Mouse (Mus musculus) kidney, postnatal 0 days (tissue): ENCODE measurements at regions not wholly inside any gene's neighbourhood (a gene's known extent, or its start where the extent isn't known, plus 50 kb on each side); places are given as distances from the start of the nearest gene placed in this dataset.
"Not testable (repeated sequence)": the region's sequence is repeated elsewhere in the genome, so short reads cannot be mapped to it uniquely, and the experiment has no call there.

Source experiments
- ATAC-seq: fragments of 200-750 bp; cut with Nextera tagmentation; replicated peaks from 2 replicates; pipeline ENCODE4 v1.8.0; 2017; ENCODE audit warnings: low read depth, moderate number of reproducible peaks, moderate TSS enrichment, moderate library complexity; ENCODE audit not compliant: low FRiP score
- DNase-seq: peaks from one replicate; pipeline ENCODE4 v3.0.0-alpha.2; 2016; ENCODE audit warnings: low spot score
- H3K27ac ChIP-seq: fragments of 300-500 bp; sonication (generic); 2 replicates; pipeline ENCODE4 v1.5.1; 2014; ENCODE audit warnings: mild to moderate bottlenecking
- H3K27me3 ChIP-seq: fragments of 300-500 bp; sonication (generic); 2 replicates; pipeline ENCODE4 v1.6.1; 2014; ENCODE audit warnings: low read length, mixed read lengths; ENCODE audit not compliant: insufficient read depth
- H3K36me3 ChIP-seq: fragments of 300-500 bp; sonication (generic); 2 replicates; pipeline ENCODE4 v1.6.1; 2014; ENCODE audit warnings: low read length, mixed read lengths; ENCODE audit not compliant: insufficient read depth
- H3K4me1 ChIP-seq: fragments of 300-500 bp; sonication (generic); replicated peaks from 2 replicates; pipeline ENCODE4 v1.6.1; 2014; ENCODE audit warnings: antibody characterized with exemption, low read length, mixed read lengths; ENCODE audit not compliant: insufficient read depth
- H3K4me2 ChIP-seq: fragments of 300-500 bp; sonication (generic); 2 replicates; pipeline ENCODE4 v1.6.1; 2014; ENCODE audit warnings: mild to moderate bottlenecking, low read length, moderate library complexity, mixed read lengths
- H3K4me3 ChIP-seq: fragments of 300-500 bp; sonication (generic); replicated peaks from 2 replicates; pipeline ENCODE4 v1.5.1; 2014; ENCODE audit warnings: low read depth, low read length
- H3K9ac ChIP-seq: fragments of 300-500 bp; sonication (generic); 2 replicates; pipeline ENCODE4 v1.6.1; 2014; ENCODE audit warnings: low read depth, low read length
- H3K9me3 ChIP-seq: fragments of 300-500 bp; sonication (generic); replicated peaks from 2 replicates; pipeline ENCODE4 v1.6.1; 2016; ENCODE audit warnings: low read length, inconsistent platforms, mixed read lengths
- CTCF ChIP-seq: IDR thresholded peaks from 2 replicates; pipeline ENCODE4 v1.5.1; 2016; ENCODE audit warnings: antibody characterized with exemption, low read depth, mild to moderate bottlenecking, moderate library complexity
- WGBS: fragments of 180-500 bp; shearing (Covaris S2); extraction: QIAGEN DNeasy Blood & Tissue Kit; methylation state at CpG from one replicate; pipeline ENCODE4 v1.1.7; 2014; 5-methylcytosine and 5-hydroxymethylcytosine counted together

GRCm38 (mm10) chr1:124429583-124429982 lies 384.2 kb upstream of the Dpp10 start:
- no peaks in the 10 kb centered on the region for H3K9me3 ChIP-seq
- no peaks in the 10 kb centered on the region for H3K27me3 ChIP-seq
- H3K27ac ChIP-seq, result no peak overlapping the region
- no peak overlapping the region for H3K4me3 ChIP-seq
- ATAC-seq (no peak), DNase-seq (no peak)
- H3K36me3 ChIP-seq, result no peaks in the 10 kb centered on the region
- H3K4me2 ChIP-seq, result no peak overlapping the region
- WGBS, result 87% methylated on average over 4 of the region's 4 CpGs
- TF ChIP-seq CTCF, result no peak
- H3K9ac ChIP-seq, result no peak overlapping the region
- no peaks in the 10 kb centered on the region for H3K4me1 ChIP-seq

GRCm38 (mm10) chr1:124416762-124417161 lies 371.4 kb upstream of the Dpp10 start:
- DNase-seq (no peak), ATAC-seq (no peak)
- H3K4me2 ChIP-seq, result no peak overlapping the region
- H3K9me3 ChIP-seq, result no peaks in the 10 kb centered on the region
- no peak for TF ChIP-seq CTCF
- H3K27me3 ChIP-seq, result no peaks in the 10 kb centered on the region
- H3K27ac ChIP-seq, result no peak overlapping the region
- no peaks in the 10 kb centered on the region for H3K36me3 ChIP-seq
- no peak overlapping the region for H3K9ac ChIP-seq
- no peaks in the 10 kb centered on the region for H3K4me1 ChIP-seq
- WGBS, result 71% methylated on average over 4 of the region's 4 CpGs
- no peak overlapping the region for H3K4me3 ChIP-seq

- Histone ChIP-seq H3K9ac (no peak overlapping the region), H3K27ac (no peak overlapping the region), H3K9me3 (no peaks in the 10 kb centered on the region), H3K4me1 (no peaks in the 10 kb centered on the region), H3K4me2 (no peak overlapping the region), H3K36me3 (no peaks in the 10 kb centered on the region), H3K4me3 (no peak overlapping the region), H3K27me3 (no peaks in the 10 kb centered on the region)
- no peak for ATAC-seq
- no peak for DNase-seq
- TF ChIP-seq CTCF, result no peak
- WGBS, result 59% methylated on average over 2 of the region's 2 CpGs
Observed at GRCm38 (mm10) chr1:124410236-124410635, 364.9 kb upstream of the Dpp10 start.

DNA sequence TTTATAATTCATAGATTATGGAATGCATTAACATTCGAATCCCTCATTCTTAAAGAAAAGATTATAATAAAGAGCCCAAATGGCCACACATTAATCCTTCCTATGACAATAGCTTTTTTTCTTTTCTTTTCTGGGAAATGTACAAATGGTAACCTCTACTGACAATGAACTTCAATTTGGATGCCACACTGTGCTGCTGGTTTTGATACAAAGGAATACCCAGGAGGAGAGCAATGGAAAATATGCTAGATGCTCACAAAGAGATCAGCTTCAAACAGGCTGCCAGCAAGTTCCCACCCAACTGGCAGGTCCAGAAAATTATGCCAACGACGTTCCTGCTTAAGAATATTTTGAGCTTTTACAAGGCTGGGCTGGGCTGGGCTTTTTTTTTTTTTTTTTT lies 364.4 kb upstream of the Dpp10 start:
- Histone ChIP-seq H3K9ac (no peak overlapping the region), H3K27ac (no peak overlapping the region), H3K36me3 (no peaks in the 10 kb centered on the region), H3K4me1 (no peaks in the 10 kb centered on the region), H3K4me3 (no peak overlapping the region), H3K27me3 (no peaks in the 10 kb centered on the region), H3K9me3 (no peaks in the 10 kb centered on the region), H3K4me2 (no peak overlapping the region)
- TF ChIP-seq CTCF, result no peak
- WGBS, result 80% methylated on average over 3 of the region's 3 CpGs
- DNase-seq (no peak), ATAC-seq (no peak)

DNA sequence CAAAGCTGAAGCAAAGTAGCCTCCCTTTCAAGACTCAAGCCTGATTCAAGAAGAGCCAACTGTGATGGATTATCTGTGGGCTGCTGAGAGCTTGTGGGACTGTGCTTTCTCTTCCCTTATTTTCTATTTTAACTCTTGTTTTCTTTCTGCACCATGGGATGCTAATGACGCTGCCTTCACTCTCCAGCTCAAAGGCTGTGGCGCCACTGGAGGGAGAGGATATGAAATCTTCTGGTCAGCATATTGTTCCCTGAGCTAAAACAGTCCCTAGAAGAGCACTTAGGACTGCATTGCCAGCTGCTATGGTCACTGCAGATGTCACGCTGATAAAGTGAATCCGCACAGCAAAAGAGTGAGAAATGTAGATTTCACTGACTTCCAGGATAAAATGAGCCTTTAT lies 324.2 kb upstream of the Dpp10 start:
- Histone ChIP-seq H3K27me3 (no peaks in the 10 kb centered on the region), H3K4me2 (no peak overlapping the region), H3K4me1 (no peaks in the 10 kb centered on the region), H3K9ac (no peak overlapping the region), H3K27ac (no peak overlapping the region), H3K4me3 (no peak overlapping the region), H3K9me3 (no peaks in the 10 kb centered on the region), H3K36me3 (no peaks in the 10 kb centered on the region)
- WGBS, result 45% methylated on average over 4 of the region's 4 CpGs
- no peak for DNase-seq
- no peak for ATAC-seq
- TF ChIP-seq CTCF, result no peak

DNA sequence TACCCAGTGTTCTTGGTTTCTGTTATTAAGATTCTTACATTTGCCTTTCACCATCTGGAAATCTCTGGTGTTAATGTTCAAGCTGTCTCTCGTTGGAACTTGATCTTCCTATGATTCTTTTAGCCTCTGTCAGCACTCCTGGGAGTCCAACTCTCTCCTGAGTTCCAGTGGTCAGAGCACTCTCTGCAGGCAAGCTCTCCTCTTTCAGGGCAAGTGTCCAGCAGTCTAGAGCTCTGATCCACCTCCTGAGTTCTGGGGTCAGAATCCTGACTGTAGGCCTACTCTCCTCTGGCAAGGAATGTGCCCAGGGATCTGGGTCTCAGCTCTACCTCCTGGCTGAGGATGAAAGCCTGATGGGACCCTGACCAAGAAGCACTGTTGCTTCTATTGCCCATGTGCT lies 303.1 kb upstream of the Dpp10 start:
- not testable (repeated sequence) for H3K4me3 ChIP-seq, ATAC-seq, H3K36me3 ChIP-seq, H3K4me2 ChIP-seq, H3K27me3 ChIP-seq, H3K4me1 ChIP-seq, DNase-seq, H3K9ac ChIP-seq, H3K9me3 ChIP-seq, H3K27ac ChIP-seq
- WGBS, result 55% methylated on average over 1 of the region's 1 CpGs

DNA sequence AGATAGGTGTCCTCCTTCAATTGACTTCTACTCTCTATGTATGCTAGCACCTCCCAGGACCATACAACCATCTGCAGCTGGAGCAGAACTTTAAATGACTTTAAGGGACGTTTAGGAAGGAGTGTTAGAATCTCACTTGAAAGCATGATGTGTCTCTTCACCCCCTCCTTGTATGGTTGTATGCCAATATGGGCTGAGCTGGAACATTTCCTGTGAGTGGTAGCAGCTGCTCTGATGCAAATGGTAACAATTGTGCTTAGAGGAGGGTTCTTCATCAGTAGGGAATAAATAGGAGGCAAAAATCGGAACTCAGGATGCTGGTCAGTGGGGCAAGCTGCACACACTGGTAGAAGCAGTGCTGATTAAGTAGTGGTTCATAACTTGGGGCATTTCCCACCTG lies 294.1 kb upstream of the Dpp10 start:
- H3K27ac ChIP-seq, result no peak overlapping the region
- no peak for ATAC-seq
- H3K4me1 ChIP-seq, result no peaks in the 10 kb centered on the region
- no peak for DNase-seq
- no peaks in the 10 kb centered on the region for H3K9me3 ChIP-seq
- WGBS, result 66% methylated on average over 2 of the region's 2 CpGs
- no peak overlapping the region for H3K4me2 ChIP-seq
- TF ChIP-seq CTCF, result no peak
- no peaks in the 10 kb centered on the region for H3K27me3 ChIP-seq
- no peak overlapping the region for H3K4me3 ChIP-seq
- no peak overlapping the region for H3K9ac ChIP-seq
- H3K36me3 ChIP-seq, result no peaks in the 10 kb centered on the region
